Mouse (Mus musculus): ENCODE results near the gene Ncapg2.

Gene Ncapg2

DNA sequence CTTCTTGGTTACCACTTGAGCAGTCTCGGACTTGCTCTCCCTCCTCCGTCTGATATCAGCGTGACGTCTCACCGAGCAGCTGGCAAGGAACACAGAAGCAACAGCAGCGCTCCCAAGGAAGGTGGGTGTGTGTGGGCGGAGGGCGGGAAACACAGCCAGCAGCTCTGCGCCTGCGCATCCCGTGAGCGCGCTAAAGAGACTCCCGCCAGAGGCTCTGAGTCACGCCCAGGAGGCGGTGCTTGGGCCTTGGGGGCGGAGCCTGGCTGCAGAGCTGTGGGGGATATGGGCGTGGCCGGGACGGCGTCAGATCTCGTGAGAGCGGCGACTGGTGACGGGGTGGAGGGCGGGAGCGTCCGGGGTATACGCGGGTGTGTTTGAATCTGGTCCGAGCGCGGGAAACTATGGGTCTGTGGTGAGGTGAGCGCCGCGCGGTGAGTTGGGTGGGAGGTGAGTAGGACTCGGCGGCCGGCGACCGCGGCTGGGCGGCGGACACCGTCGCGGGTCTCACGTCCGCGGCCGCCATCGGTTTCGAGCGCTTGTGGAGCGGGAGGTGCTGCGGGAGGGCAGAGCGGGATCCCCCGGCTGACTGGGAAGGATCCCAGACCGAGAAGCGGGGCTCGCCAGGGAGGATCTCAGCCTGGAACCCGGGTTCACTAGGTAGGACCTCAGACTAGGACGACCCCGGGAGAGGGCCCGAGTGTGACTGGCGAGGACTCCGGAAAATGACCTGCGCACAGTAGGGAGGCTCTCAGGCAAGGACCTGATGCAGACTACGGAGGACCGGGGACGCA, at the start of gene Ncapg2:
TSS of gene Ncapg2 (plus strand) at position 358 of the 791 bp plus-strand sequence.
- DNase-seq (ENCODE audit: extremely low read depth, insufficient read length, low spot score), result peak; percentile 98

DNA sequence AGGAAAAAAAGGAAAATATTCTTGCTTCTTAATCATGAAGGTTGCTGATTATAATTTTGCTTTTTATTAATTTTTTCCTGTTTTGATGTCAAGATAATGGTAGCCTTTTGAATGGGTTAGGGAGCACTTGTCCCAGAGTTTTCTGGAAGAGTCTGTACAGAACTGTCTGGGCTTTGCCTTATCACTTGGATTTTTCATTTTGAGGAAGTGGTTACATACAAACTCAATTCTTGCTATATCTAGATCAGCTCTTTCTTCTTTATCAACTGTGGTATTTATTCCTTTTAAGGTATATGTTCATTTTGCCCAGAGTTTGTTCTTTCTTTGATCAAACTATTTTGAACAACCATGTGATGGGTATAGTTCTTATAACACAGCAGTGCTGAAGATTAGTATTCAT, 43.1 kb upstream of the Ncapg2 start:
- DNase-seq (ENCODE audit: extremely low read depth, insufficient read length, low spot score), result no peak

GRCm38 (mm10) chr12:116366900-116367299, 38.3 kb upstream of the Ncapg2 start:
- DNase-seq (ENCODE audit: extremely low read depth, insufficient read length, low spot score), result no peak

- DNase-seq (ENCODE audit: extremely low read depth, insufficient read length, low spot score), result no peak
These were observed 37.9 kb upstream of the Ncapg2 start for GRCm38 (mm10) chr12:116367346-116367745.

GRCm38 (mm10) chr12:116368857-116369256, 36.3 kb upstream of the Ncapg2 start:
- DNase-seq (ENCODE audit: extremely low read depth, insufficient read length, low spot score), result no peak

DNA sequence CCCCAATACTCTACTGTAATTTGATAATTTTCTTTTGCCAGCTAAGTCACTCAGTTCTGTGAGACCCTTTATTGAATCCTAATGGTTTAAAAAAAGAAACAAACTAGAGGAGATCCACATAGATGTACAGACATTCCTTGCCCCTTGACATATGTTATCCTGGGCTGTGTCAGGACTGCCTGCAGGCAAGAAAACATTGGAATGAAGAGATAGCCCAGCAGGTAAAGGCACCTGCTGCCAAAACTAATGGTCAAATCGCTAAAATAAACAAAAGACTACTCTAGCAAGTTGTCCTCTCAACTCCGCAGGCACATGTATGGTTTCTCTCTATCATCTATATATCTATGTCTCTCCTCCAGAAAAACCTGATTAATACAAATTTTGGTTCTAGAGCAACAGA, 22.1 kb upstream of the Ncapg2 start:
- DNase-seq (ENCODE audit: extremely low read depth, insufficient read length, low spot score), result no peak

DNA sequence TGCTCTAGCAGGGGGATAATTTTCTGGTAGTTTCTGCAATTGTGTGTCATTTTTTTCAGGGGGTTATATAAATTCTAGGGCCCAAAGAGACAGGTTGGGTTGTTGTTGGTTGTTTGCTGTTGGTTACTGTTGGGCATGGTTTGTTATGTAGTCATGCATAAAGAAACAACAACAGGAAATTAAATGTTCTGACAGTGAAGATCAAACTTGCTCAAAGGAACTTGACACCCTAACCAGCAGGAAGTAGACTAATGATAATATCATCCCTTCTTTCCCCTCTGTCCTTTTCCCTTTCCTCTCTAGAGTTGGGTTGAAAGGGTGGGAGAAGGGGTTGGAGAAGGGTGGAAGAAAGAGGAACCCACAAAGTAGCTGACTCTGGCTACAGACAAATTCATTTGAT, 21.2 kb upstream of the Ncapg2 start:
- no peak for DNase-seq (ENCODE audit: extremely low read depth, insufficient read length, low spot score)

- DNase-seq (ENCODE audit: extremely low read depth, insufficient read length, low spot score), result no peak
These were observed 18.4 kb upstream of the Ncapg2 start for GRCm38 (mm10) chr12:116386802-116387201.

- no peak for DNase-seq (ENCODE audit: extremely low read depth, insufficient read length, low spot score)
These were observed 15.3 kb upstream of the Ncapg2 start for GRCm38 (mm10) chr12:116389868-116390267.

- DNase-seq (ENCODE audit: extremely low read depth, insufficient read length, low spot score), result no peak
These were observed 10.9 kb upstream of the Ncapg2 start for GRCm38 (mm10) chr12:116394327-116394726.

GRCm38 (mm10) chr12:116395312-116395711, 9.9 kb upstream of the Ncapg2 start:
- no peak for DNase-seq (ENCODE audit: extremely low read depth, insufficient read length, low spot score)

DNA sequence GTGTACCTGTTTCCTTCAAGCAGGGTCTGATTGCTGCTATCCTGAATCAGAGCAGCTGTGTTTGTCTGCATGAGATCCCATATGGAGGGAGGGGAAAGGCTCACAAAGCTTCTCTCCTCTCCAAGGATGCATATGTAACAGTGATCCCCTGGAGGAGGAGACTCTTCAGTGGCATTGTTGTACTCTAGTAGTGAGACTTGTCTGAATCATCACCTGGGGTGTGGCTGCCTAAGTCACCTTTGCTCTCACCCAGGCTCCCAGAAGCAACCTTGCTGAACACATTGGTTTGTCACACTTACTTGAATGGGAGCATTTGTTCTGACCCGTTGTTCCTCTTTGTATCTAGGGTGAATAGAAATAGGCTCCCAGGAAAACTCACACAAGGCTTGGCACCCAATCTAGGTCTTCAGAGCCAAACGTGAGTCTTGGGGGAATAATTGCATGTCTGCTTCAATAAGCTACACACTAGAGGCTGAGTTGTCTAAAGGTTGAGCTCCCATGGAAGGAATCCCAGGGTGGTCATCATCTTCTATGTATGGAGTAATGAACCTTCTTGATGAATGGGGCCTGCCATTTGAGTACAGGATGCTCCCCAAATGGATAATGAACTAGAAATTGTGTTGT, 9.0 kb upstream of the Ncapg2 start:
- DNase-seq (ENCODE audit: extremely low read depth, insufficient read length, low spot score), result no peak

DNA sequence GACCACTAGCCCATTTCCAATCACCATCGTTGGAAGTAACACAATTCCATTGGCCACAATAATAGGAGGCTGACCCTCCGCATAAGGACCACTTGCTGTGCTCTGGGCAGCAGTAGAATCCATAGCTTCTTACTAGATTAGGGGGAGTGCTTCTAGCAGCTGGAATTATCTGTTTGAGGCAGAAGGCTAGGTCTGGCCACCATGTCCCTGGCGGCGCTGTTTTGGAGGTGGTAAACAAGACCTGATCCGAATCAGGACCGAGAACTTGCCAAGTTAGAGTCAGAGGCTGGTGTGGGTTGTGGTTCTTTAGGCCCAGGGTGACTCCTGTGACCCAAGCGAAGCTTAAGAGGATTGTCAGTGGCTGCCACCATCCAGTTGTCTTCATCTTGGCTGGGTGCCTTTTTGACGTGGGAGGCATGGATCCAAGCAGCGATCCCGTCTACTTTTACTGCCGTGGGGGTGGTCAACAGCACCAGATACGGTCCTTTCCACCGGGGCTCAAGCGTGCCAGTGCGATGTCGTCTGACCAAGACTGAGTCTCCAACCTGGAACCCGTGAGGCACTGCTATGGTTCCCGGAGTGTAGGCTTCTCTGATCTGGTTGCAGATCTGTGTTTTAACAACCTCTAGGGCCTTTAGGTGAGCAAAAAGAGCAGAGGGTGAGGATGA, 1.1 kb upstream of the Ncapg2 start:
- peak; percentile 11 for DNase-seq (ENCODE audit: extremely low read depth, insufficient read length, low spot score)

- no peak for DNase-seq (ENCODE audit: extremely low read depth, insufficient read length, low spot score)
These were observed 594 bp downstream of the Ncapg2 start for GRCm38 (mm10) chr12:116405836-116406155.

DNA sequence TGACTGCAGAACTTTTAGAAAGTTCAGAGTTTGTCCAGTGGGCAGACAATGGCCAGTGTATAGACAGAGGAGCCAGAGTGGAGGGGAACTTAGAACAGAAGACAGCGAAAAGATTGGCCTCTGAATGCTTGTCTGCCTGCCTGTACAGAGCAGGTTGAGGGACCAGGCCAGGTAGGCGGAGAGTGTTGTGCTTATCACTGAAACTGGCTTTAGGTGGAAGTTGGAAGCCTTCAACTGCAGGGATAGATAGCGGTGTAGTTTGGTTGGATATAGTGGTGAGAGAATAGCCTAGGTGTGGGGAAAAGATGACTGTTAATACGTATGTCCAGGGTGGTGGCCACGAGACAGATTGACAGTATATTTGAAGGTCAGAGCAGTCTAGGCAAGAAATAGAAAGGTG, 2.7 kb downstream of the Ncapg2 start:
- no peak for DNase-seq (ENCODE audit: extremely low read depth, insufficient read length, low spot score)

DNA sequence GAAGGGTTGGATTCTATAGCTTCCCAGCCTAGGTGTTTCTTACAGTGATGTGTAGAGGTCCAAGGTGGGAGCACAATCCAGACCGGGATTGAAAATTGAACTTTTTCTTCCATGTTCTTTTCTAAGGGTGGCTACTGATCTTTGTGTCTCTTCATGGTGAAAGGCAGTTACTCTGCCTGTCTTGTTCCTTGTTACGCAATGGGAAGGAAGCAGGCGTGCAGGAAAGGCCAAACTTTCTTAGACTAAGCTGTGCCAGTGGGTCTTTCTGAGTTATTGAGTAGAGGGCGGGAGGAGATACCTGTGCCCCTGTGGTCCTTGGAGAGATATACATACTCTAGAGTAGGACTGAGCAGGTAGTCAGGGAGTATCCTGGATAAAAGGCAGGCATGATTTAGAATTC, 9.7 kb downstream of the Ncapg2 start:
- no peak for DNase-seq (ENCODE audit: extremely low read depth, insufficient read length, low spot score)

DNA sequence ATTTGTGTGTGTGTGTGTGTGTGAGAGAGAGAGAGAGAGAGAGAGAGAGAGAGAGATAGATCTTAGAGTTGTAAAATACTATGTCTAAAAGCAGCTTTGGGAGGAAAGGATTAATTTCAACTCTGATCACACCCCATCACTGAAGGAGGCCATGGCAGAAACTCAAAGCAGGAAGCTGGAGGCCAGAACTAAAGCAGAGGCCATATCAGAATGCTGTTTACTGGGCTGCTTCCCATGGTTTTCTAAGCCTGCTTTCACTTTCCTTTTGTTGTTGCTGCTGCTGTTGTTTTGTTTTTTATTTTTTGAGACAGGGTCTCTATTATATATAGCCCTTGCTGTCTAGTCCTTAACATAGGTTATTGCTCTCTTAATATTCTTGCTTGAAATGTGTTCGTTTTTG, 11.3 kb downstream of the Ncapg2 start:
- no peak for DNase-seq (ENCODE audit: extremely low read depth, insufficient read length, low spot score)

DNA sequence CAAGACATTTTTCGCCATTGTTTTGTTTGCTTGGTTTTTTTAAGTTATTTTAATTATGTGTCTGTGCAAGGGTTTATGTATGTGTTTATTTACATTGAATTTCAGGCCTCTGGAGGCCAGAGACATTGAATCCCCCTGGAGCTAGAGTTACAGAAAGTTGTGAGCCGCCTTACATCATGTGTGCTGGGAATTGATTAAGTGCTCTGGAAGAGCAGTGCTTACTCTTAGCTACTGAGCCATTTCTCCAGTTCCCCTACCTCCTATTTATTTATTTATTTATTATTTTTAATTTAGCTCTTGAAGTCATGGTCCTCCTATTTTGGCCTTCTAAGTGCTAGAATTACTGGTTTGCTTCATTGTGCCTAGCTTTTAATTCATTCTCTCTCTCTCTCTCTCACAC, 16.5 kb downstream of the Ncapg2 start:
- DNase-seq (ENCODE audit: extremely low read depth, insufficient read length, low spot score), result no peak

DNA sequence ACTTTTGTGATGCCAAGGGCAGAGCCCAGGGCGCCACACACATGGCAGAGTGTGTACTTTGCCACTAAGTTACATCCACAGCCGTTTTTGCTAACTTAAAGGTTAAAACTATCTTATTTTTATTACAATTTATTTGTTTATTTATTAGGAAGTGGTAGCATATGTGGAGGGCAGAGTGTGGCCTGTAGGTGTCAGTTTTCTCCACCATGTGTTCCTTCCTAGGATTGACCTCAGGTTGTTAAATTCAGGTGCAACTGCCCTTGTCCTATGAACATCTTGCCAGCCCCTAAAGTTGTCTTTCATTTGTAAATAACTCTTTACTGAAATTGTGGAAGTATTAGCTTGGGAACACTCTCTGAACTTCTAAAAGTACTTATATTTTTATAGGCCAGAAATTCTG, 20.2 kb downstream of the Ncapg2 start:
- no peak for DNase-seq (ENCODE audit: extremely low read depth, insufficient read length, low spot score)

- no peak for DNase-seq (ENCODE audit: extremely low read depth, insufficient read length, low spot score)
These were observed 28.5 kb downstream of the Ncapg2 start for GRCm38 (mm10) chr12:116433742-116434141.

DNA sequence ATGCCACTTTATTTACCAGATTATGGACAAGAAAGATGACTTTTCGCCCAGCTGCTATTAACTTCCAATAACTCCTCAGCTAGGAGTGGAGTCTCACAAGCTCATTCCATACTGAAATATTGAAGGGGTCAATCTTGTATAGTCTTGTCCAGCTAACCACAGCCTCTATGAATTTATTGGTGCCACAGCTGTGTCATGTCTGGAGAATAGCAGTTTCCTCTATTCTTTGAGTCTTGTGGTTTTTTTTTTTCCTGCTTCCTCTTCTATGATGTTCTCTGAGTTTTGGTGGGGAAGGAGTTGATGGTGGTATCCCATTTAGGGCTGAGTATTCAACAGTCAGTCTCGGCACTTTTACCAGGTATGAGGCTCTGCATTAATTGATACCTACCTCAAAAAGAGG, 30.0 kb downstream of the Ncapg2 start:
- DNase-seq (ENCODE audit: extremely low read depth, insufficient read length, low spot score), result no peak

DNA sequence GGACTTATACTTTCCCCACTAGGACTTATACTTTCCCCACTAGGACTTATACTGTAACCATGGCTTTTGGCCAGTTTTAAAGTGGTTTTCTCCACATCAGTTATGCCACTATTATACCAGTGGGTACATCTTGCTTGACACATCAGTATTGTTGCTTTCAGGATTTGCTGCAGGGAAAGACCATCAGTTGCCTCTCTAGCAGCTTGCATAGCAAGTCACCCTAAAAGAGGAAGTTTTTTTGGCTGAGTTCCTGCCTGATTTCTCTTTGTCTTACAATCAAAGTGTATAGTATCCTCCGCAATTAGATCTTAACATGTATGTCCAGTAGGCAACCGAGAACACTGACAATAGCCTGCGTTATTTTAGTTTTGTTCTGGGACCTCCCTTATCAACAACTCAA, 30.9 kb downstream of the Ncapg2 start:
- no peak for DNase-seq (ENCODE audit: extremely low read depth, insufficient read length, low spot score)

Data from 3134 (cell line).